Mouse (Mus musculus) lung, adult 2 months (tissue): ENCODE results near the gene Wfdc11. TPM values are rescaled to one million over a fixed set of nuclear protein-coding genes. Genes with fewer than 3 reads are reported as not detected.
A peak's percentile ranks its signal among the peaks of the same experiment; 100 is the strongest.

Source experiments
- DNase-seq: peaks from one replicate; pipeline ENCODE4 v3.0.0; 2022
- H3K4me1 ChIP-seq: fragments of 200-500 bp; 2 replicates; pipeline ENCODE4 v1.6.1; 2011; ENCODE audit warnings: low read length; ENCODE audit not compliant: control insufficient read depth, insufficient read depth
- H3K4me3 ChIP-seq: fragments of 200-500 bp; replicated peaks from 2 replicates; pipeline ENCODE3; 2011; ENCODE audit warnings: low read depth, mild to moderate bottlenecking, control low read depth, low read length; ENCODE audit errors: extremely low read depth
- CTCF ChIP-seq: fragments of 200-500 bp; IDR thresholded peaks from 2 replicates; pipeline ENCODE4 v1.5.1; 2011; ENCODE audit warnings: mild to moderate bottlenecking, low read length, control low read depth; ENCODE audit not compliant: insufficient read depth
- POLR2A ChIP-seq: fragments of 200-500 bp; IDR thresholded peaks from 2 replicates; pipeline ENCODE4 v1.6.1; 2011; ENCODE audit warnings: low read depth, mild to moderate bottlenecking, control low read depth, low read length, borderline replicate concordance; ENCODE audit errors: extremely low read depth
- WGBS: fragments of 180-500 bp; shearing (Covaris S2); methylation state at CpG from one replicate; pipeline ENCODE4 v1.1.7; 2018; 5-methylcytosine and 5-hydroxymethylcytosine counted together
- polyA plus RNA-seq: library from polyadenylated mRNA; depleted of rRNA; stranded (reverse); fragments of >200 nt; gene quantifications from 2 replicates; pipeline ENCODE4 v1.2.3, GENCODE M21; 2012

The Wfdc11 gene
- polyA plus RNA-seq, 1 experiment, result not detected

- no peaks in the 10 kb centered on the region for H3K4me1 ChIP-seq
- WGBS, result 24% methylated on average over 3 of the region's 3 CpGs
- no peak for DNase-seq
- no peak overlapping the region for H3K4me3 ChIP-seq
- no peak for TF ChIP-seq POLR2A
- no peak for TF ChIP-seq CTCF
These were observed 6.0 kb upstream of the Wfdc11 start for GRCm38 (mm10) chr2:164679906-164680305.

DNA sequence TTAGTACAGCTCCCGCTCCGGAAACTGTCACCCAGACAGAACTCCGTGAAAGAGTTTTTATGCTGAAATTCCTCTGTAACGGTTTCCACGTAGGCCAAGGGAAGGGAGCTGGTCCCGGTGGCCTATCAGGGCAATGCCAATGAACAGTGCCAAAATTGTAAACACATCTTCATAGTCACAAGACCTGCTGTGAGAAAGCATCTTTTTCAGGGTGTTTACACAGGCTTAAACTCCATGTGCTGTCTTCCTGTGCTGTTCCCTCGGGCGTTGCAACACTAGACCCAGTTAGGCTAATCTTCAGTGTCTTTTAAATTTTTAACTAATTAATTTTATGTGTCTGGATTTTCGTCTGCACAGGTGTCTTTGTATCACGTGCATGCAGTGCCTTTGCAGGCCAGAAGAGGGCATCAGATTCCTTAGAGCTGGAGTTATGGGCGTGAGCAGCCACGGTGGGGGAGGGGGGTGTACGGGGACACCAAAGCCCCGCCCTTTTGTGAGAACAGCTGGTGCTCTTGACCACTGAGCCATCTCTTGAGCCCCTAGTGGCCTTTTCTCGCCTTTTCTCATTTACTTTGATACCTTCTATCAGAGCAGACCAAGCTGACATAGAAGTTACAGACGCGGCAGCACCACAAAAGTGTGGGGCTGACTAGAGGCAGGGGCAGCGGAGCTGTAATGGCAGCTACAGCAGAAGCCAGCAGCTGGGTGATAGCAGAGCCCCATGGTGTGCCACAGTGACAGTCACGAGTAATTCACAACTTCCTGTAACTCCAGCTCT is 5.2 kb upstream of the Wfdc11 start:
- TF ChIP-seq CTCF, result peak; percentile 64
- TF ChIP-seq POLR2A, result no peak
- 18% methylated on average over 19 of the region's 19 CpGs for WGBS
- no peak overlapping the region for H3K4me3 ChIP-seq
- no peaks in the 10 kb centered on the region for H3K4me1 ChIP-seq
- peak; percentile 59 for DNase-seq

DNA sequence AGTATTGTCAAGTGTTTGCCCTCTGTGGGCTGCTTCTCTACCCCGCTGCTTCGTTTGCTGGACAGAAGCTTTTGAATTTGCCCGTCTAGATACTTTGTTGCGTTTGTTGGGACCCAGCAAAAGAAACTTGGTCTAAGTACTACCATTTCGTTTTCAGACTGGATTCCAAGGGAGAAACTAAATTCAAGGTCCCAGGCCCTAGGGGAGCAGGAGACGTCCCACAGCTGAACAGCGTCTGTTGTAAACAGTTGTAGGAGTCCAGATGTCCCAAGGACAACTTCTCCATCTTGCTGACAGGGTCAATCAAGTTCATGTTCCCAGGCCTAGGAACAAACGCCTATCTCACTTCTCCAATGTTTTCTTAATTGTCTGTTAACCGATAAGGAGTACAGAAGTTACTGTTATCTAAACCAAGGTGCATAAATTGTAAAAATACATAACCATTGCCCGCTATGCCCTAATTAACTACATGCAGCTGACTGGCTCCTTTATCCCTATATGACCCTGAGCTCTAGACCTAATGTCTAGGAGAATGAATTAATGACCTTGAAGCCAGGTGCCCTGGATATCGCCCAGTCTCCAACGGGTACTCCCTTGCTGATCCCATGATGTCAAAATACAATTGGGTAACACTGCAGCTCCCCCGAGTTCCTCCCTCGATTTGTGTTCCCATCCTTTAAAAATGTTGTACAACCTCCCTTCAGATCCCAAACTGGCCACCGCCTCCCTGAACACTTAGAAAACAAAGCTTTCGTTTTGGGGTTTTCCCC is 3.2 kb upstream of the Wfdc11 start:
- WGBS, result 64% methylated on average over 16 of the region's 16 CpGs
- Histone ChIP-seq H3K4me3 (no peak overlapping the region), H3K4me1 (no peaks in the 10 kb centered on the region)
- TF ChIP-seq POLR2A, result no peak
- DNase-seq, result no peak

DNA sequence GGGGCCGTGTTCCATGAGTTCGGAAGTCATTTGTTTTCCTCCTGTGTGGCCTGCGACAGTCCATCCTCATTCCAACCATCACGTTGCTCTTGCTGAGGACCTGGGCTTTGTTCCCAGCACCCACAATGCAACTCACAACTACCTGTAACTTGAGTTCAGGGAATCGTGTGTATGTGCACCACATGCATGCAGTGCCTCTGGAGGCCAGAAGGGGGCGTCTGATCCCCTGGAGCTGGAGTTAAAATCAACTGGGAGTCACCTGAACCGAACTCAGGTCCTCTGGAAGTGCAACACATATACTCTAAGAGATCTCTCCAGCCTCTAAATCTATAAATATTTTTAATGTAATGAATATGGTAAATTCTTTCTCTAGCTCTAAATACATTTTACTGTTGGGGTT is 2.2 kb upstream of the Wfdc11 start:
- H3K4me1 ChIP-seq, result no peaks in the 10 kb centered on the region
- DNase-seq, result no peak
- 80% methylated on average over 7 of the region's 7 CpGs for WGBS
- no peak overlapping the region for H3K4me3 ChIP-seq
- TF ChIP-seq POLR2A (no peak), CTCF (0 out of 2 replicates have a peak, but pooled peaks have one; percentile 16)

DNA sequence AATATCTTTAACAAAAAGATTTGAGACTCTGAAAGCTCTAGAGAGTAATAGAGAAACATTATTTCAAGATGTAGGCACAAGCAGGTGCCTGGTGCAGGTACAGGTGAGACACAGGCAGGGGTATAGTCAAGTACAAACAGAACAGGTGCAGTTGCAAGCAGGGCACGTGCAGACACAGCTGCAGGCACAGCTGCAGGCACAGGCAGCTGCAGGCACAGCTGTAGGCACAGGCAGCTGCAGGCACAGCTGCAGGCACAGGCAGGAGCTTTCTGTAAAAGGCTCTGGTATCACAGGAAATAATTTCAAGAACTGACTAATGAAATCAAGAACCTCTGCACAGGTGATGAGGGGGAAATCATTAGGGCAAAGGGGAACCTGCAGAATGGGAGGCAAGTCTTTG is 2.9 kb downstream of the Wfdc11 start:
- H3K4me1 ChIP-seq, result no peaks in the 10 kb centered on the region
- TF ChIP-seq CTCF, result no peak
- no peak for TF ChIP-seq POLR2A
- DNase-seq, result no peak
- WGBS, result 11% methylated on average over 1 of the region's 1 CpGs
- no peak overlapping the region for H3K4me3 ChIP-seq

- no peak overlapping the region for H3K4me3 ChIP-seq
- no peak for TF ChIP-seq CTCF
- no peak for TF ChIP-seq POLR2A
- whole genome bisulfite sequencing, result 75% methylated on average over 5 of the region's 5 CpGs
These were observed 3.6 kb downstream of the Wfdc11 start for GRCm38 (mm10) chr2:164670261-164670660.

DNA sequence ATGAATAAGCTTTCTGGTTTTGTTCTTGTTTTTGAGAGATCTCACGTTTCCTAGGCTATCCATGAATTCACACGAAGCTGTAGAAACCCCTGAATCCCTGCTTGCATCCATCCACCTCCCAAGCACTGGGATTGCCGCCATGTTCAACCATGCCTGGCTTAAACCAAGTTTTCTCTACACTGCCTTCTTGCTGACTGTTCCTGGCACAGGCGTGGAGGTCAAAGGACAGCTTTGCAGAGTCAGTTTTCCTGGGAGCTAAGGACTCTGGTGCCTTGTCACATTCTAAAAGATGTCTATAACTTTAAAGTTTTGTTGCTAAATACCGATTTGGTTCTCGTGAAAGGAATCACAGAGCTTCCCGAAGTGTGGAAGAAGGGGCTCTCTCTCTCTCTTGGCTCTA is 9.0 kb downstream of the Wfdc11 start:
- no peak for DNase-seq
- 84% methylated on average over 7 of the region's 7 CpGs for WGBS
- Histone ChIP-seq H3K4me1 (no peaks in the 10 kb centered on the region), H3K4me3 (no peak overlapping the region)
- TF ChIP-seq CTCF (no peak), POLR2A (no peak)

More at GRCm38 (mm10) chr2:164670261-164670660, 3.6 kb downstream of the Wfdc11 start:
- no peaks in the 10 kb centered on the region for H3K4me1 ChIP-seq
- DNase-seq, result no peak

- TF ChIP-seq POLR2A, result no peak
- no peak for TF ChIP-seq CTCF
- no peak for DNase-seq
- no peak within 1 kb of the TSS for H3K4me3 ChIP-seq
- H3K4me1 ChIP-seq, result no peaks in the 10 kb centered on the region
- 74% methylated on average over 9 of the region's 9 CpGs for WGBS
These were observed 17.4 kb downstream of the Wfdc11 start, which contains the start of gene Wfdc9 for GRCm38 (mm10) chr2:164656483-164656882. Gene Wfdc9, minus strand, starts transcription at chr2:164656583.

DNA sequence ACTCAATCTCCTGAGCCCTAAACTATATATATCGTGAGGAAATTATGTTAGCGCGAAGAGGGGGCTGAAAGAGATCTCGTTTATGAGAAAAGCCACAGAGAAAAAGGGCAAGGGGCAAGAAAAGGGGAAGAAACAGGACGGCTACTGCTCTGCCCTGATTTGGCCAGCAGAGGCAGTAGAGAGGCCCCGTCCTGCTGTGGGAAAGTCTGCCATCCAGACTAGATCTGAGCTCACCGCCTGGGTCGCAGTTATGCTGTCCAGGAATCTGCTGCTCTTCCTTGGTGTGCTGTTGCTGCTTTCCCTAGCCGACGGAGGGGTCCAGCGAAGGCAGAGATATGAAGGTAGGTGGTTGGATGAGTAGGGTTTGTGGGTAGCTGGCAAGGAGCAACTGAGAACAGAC is 18.0 kb downstream of the Wfdc11 start, which contains the start of gene Wfdc10:
TSS of gene Wfdc10 (plus strand) at position 189 of the 400 bp plus-strand sequence.
- DNase-seq, result peak; percentile 39
- no peak for TF ChIP-seq POLR2A
- TF ChIP-seq CTCF, result peak; percentile 76
- Histone ChIP-seq H3K4me3 (no peak within 1 kb of the TSS), H3K4me1 (no peaks in the 10 kb centered on the region)
- WGBS, result 12% methylated on average over 11 of the region's 11 CpGs
